Mouse (Mus musculus): ENCODE data around the gene Hmgcs2.

The Hmgcs2 gene

GRCm38 (mm10) chr3:98280933-98281678, 871 bp downstream of the Hmgcs2 start:
- in situ Hi-C loops (cut with MboI, MseI) = no loop called here

- in situ Hi-C loops (cut with MboI, MseI) = no loop called here
Measured at GRCm38 (mm10) chr3:98282422-98282821, 2.2 kb downstream of the Hmgcs2 start.

GRCm38 (mm10) chr3:98283205-98283604, 3.0 kb downstream of the Hmgcs2 start:
- in situ Hi-C loops (cut with MboI, MseI) = no loop called here

- in situ Hi-C loops (cut with MboI, MseI) = no loop called here
Measured at GRCm38 (mm10) chr3:98291044-98291443, 10.8 kb downstream of the Hmgcs2 start.

GRCm38 (mm10) chr3:98295965-98296364, 15.7 kb downstream of the Hmgcs2 start:
- in situ Hi-C loops (cut with MboI, MseI) = no loop called here

GRCm38 (mm10) chr3:98299391-98300100, 19.3 kb downstream of the Hmgcs2 start:
- in situ Hi-C loops (cut with MboI, MseI) = no loop called here

GRCm38 (mm10) chr3:98300266-98300665, 20.0 kb downstream of the Hmgcs2 start:
- in situ Hi-C loops (cut with MboI, MseI) = no loop called here

- in situ Hi-C loops (cut with MboI, MseI) = no loop called here
Measured at GRCm38 (mm10) chr3:98301761-98302160, 21.5 kb downstream of the Hmgcs2 start.

GRCm38 (mm10) chr3:98308606-98309005, 28.4 kb downstream of the Hmgcs2 start:
- in situ Hi-C loops (cut with MboI, MseI) = no loop called here

GRCm38 (mm10) chr3:98310456-98310855, 30.2 kb downstream of the Hmgcs2 start:
- in situ Hi-C loops (cut with MboI, MseI) = loop anchor here (5.0 to 10.0 kb wide), 3 partner anchors 83 to 396 kb away; no protein-coding TSS in a partner anchor

GRCm38 (mm10) chr3:98312867-98313266, 32.6 kb downstream of the Hmgcs2 start:
- in situ Hi-C loops (cut with MboI, MseI) = loop anchor here (5.0 to 10.0 kb wide), 3 partner anchors 86 to 398 kb away; no protein-coding TSS in a partner anchor

- in situ Hi-C loops (cut with MboI, MseI) = loop anchor here (5.0 to 10.0 kb wide), 3 partner anchors 86 to 399 kb away; no protein-coding TSS in a partner anchor
Measured at GRCm38 (mm10) chr3:98313294-98314155, 33.3 kb downstream of the Hmgcs2 start.

- in situ Hi-C loops (cut with MboI, MseI) = loop anchor here (10.0 kb wide), 2 partner anchors 390 to 400 kb away; no protein-coding TSS in a partner anchor
Measured at GRCm38 (mm10) chr3:98315181-98315580, 34.9 kb downstream of the Hmgcs2 start.

- in situ Hi-C loops (cut with MboI, MseI) = loop anchor here (10.0 kb wide), 2 partner anchors 392 to 402 kb away; no protein-coding TSS in a partner anchor
Measured at GRCm38 (mm10) chr3:98317143-98317542, 36.9 kb downstream of the Hmgcs2 start.

- in situ Hi-C loops (cut with MboI, MseI) = loop anchor here (10.0 kb wide), 2 partner anchors 394 to 404 kb away; no protein-coding TSS in a partner anchor
Measured at GRCm38 (mm10) chr3:98319190-98319589, 39.0 kb downstream of the Hmgcs2 start.

- in situ Hi-C loops (cut with MboI, MseI) = no loop called here
Measured at GRCm38 (mm10) chr3:98322209-98322608, 42.0 kb downstream of the Hmgcs2 start.

GRCm38 (mm10) chr3:98324235-98324634, 44.0 kb downstream of the Hmgcs2 start:
- in situ Hi-C loops (cut with MboI, MseI) = no loop called here

GRCm38 (mm10) chr3:98334010-98334409, 53.8 kb downstream of the Hmgcs2 start:
- in situ Hi-C loops (cut with MboI, MseI) = loop anchor here in 1 of 2 experiments (25.0 kb wide), 1 partner anchor 1828 kb away; the partner anchor contains the start of genes Gdap2 and Wdr3

- in situ Hi-C loops (cut with MboI, MseI) = loop anchor here in 1 of 2 experiments (25.0 kb wide), 1 partner anchor 1827 kb away; the partner anchor contains the start of genes Gdap2 and Wdr3
Measured at GRCm38 (mm10) chr3:98335331-98335730, 55.1 kb downstream of the Hmgcs2 start.

GRCm38 (mm10) chr3:98335886-98336285, 55.7 kb downstream of the Hmgcs2 start:
- in situ Hi-C loops (cut with MboI, MseI) = loop anchor here in 1 of 2 experiments (25.0 kb wide), 1 partner anchor 1826 kb away; the partner anchor contains the start of genes Gdap2 and Wdr3
